Mouse (Mus musculus): Measurements from ENCODE around the gene Dcdc2a.

GRCm38 (mm10) chr13:25026409-25027113 lies 29.2 kb upstream of the Dcdc2a start:
- TF ChIP-seq POLR2A (IDR thresholded peaks at IDR 0.05; ENCODE audit: extremely low read depth, insufficient read depth, low read length) = no peak
- no peak for TF ChIP-seq CTCF (IDR thresholded peaks at IDR 0.05; ENCODE audit: low read depth, low read length)

Measured in liver, adult 2 months (tissue).